Mouse (Mus musculus): ENCODE data around the gene Zfp382. TPM values are rescaled to one million over a fixed set of nuclear protein-coding genes. Genes with fewer than 3 reads are reported as not detected.

The Zfp382 gene
- 2.5 and 3.0 TPM in 2 replicates for polyA plus RNA-seq (2016; fragmentation: Nextera tagmentation; extraction: Ambion mirVana)

- WGBS (ENCODE audit: insufficient replicate concordance), result under 1% methylated on average over 61 of the region's 61 CpGs
Measured at GRCm38 (mm10) chr7:30121308-30122187, at the start of gene Zfp382. Gene Zfp382, plus strand, starts transcription at chr7:30121942.

GRCm38 (mm10) chr7:30072146-30073028 is 49.4 kb upstream of the Zfp382 start, which contains the start of gene Zfp82:
Gene Zfp82, minus strand, starts transcription at chr7:30072900.
- Histone ChIP-seq H3K4me3 (peak within 1 kb of the TSS; percentile 73), H3K4me1 (peaks cover 18% of the 10 kb centered on the region), H3K27me3 (replicated peaks) (no peaks in the 10 kb centered on the region), H3K36me3 (peaks cover 14% of the 10 kb centered on the region), H3K9ac (peak within 1 kb of the TSS; percentile 80), H3K4me2 (peak within 1 kb of the TSS; percentile 96), H3K9me3 (replicated peaks) (no peaks in the 10 kb centered on the region), H3K27ac (peak within 1 kb of the TSS; percentile 73)
- under 1% methylated on average over 50 of the region's 50 CpGs for WGBS (ENCODE audit: insufficient replicate concordance)
- ATAC-seq, result peak; percentile 95

More at GRCm38 (mm10) chr7:30121308-30122187, at the start of gene Zfp382:
- peak; percentile 94 for ATAC-seq
- peak within 1 kb of the TSS; percentile 57 for H3K27ac ChIP-seq
- H3K27me3 ChIP-seq (replicated peaks), result no peaks in the 10 kb centered on the region
- H3K9ac ChIP-seq, result peak within 1 kb of the TSS; percentile 83
- H3K4me1 ChIP-seq, result peaks cover 17% of the 10 kb centered on the region
- H3K4me3 ChIP-seq, result peak within 1 kb of the TSS; percentile 66
- peak within 1 kb of the TSS; percentile 92 for H3K4me2 ChIP-seq
- H3K36me3 ChIP-seq, result no peaks in the 10 kb centered on the region
- peaks cover 8% of the 10 kb centered on the region for H3K9me3 ChIP-seq (replicated peaks)

- ATAC-seq, result no peak
- Histone ChIP-seq H3K9ac (no peak overlapping the region), H3K4me1 (peaks cover 27% of the 10 kb centered on the region), H3K36me3 (peaks cover 44% of the 10 kb centered on the region), H3K9me3 (replicated peaks) (no peaks in the 10 kb centered on the region), H3K4me2 (no peak overlapping the region), H3K27me3 (replicated peaks) (no peaks in the 10 kb centered on the region), H3K27ac (no peak overlapping the region), H3K4me3 (no peak overlapping the region)
- 76% methylated on average over 9 of the region's 9 CpGs for WGBS (ENCODE audit: insufficient replicate concordance)
Measured at GRCm38 (mm10) chr7:30086524-30086923, 35.2 kb upstream of the Zfp382 start.

GRCm38 (mm10) chr7:30089405-30089804 is 32.3 kb upstream of the Zfp382 start:
- WGBS (ENCODE audit: insufficient replicate concordance), result 19% methylated on average over 6 of the region's 6 CpGs
- peak overlapping the region; percentile 87 for H3K4me2 ChIP-seq
- no peak overlapping the region for H3K27ac ChIP-seq
- H3K4me3 ChIP-seq, result peak overlapping the region; percentile 66
- no peak for ATAC-seq
- H3K9me3 ChIP-seq (replicated peaks), result no peaks in the 10 kb centered on the region
- H3K27me3 ChIP-seq (replicated peaks), result no peaks in the 10 kb centered on the region
- H3K4me1 ChIP-seq, result peaks cover 38% of the 10 kb centered on the region
- H3K9ac ChIP-seq, result peak overlapping the region; percentile 76
- peaks cover 27% of the 10 kb centered on the region for H3K36me3 ChIP-seq

- Histone ChIP-seq H3K9ac (peak within 1 kb of the TSS; percentile 76), H3K27me3 (replicated peaks) (no peaks in the 10 kb centered on the region), H3K4me1 (peaks cover 39% of the 10 kb centered on the region), H3K4me2 (peak within 1 kb of the TSS; percentile 87), H3K27ac (peak within 1 kb of the TSS; percentile 78), H3K4me3 (peak within 1 kb of the TSS; percentile 66), H3K9me3 (replicated peaks) (no peaks in the 10 kb centered on the region), H3K36me3 (peaks cover 17% of the 10 kb centered on the region)
- WGBS (ENCODE audit: insufficient replicate concordance), result under 1% methylated on average over 40 of the region's 40 CpGs
- peak; percentile 93 for ATAC-seq
Measured at GRCm38 (mm10) chr7:30090092-30090969, 31.4 kb upstream of the Zfp382 start, which contains the start of the genes Gm26920 and Zfp566. Gene Gm26920, minus strand, starts transcription at chr7:30090410. Gene Zfp566, minus strand, starts transcription at chr7:30090527.

- whole genome bisulfite sequencing (ENCODE audit: insufficient replicate concordance), result 7% methylated on average over 9 of the region's 9 CpGs
- Histone ChIP-seq H3K27me3 (replicated peaks) (no peaks in the 10 kb centered on the region), H3K9me3 (replicated peaks) (no peaks in the 10 kb centered on the region), H3K4me1 (peaks cover 45% of the 10 kb centered on the region), H3K27ac (peak overlapping the region; percentile 78), H3K4me3 (peak overlapping the region; percentile 66), H3K9ac (peak overlapping the region; percentile 76; the same call in 1 of the 2 replicates), H3K4me2 (peak overlapping the region; percentile 87), H3K36me3 (peaks cover 10% of the 10 kb centered on the region)
- ATAC-seq, result no peak
Measured at GRCm38 (mm10) chr7:30090970-30091585, 30.7 kb upstream of the Zfp382 start.

GRCm38 (mm10) chr7:30092666-30093065 is 29.1 kb upstream of the Zfp382 start:
- H3K27me3 ChIP-seq (replicated peaks), result no peaks in the 10 kb centered on the region
- no peak overlapping the region for H3K9ac ChIP-seq
- H3K4me3 ChIP-seq, result no peak overlapping the region
- H3K27ac ChIP-seq, result no peak overlapping the region
- H3K4me2 ChIP-seq, result no peak overlapping the region
- peaks cover 53% of the 10 kb centered on the region for H3K4me1 ChIP-seq
- no peaks in the 10 kb centered on the region for H3K36me3 ChIP-seq
- 62% methylated on average over 9 of the region's 9 CpGs for WGBS (ENCODE audit: insufficient replicate concordance)
- ATAC-seq, result no peak
- no peaks in the 10 kb centered on the region for H3K9me3 ChIP-seq (replicated peaks)

- H3K9ac ChIP-seq, result no peak overlapping the region
Measured at GRCm38 (mm10) chr7:30093918-30094415, 27.8 kb upstream of the Zfp382 start.

GRCm38 (mm10) chr7:30094646-30095429 is 26.9 kb upstream of the Zfp382 start, which contains the start of gene Zfp260:
Gene Zfp260, plus strand, starts transcription at chr7:30094777.
- H3K9ac ChIP-seq, result peak within 1 kb of the TSS; percentile 81
- H3K4me2 ChIP-seq, result peak within 1 kb of the TSS; percentile 86
- no peaks in the 10 kb centered on the region for H3K27me3 ChIP-seq (replicated peaks)
- H3K36me3 ChIP-seq, result peaks cover 6% of the 10 kb centered on the region; the same call in 1 of the 2 replicates
- H3K4me3 ChIP-seq, result peak within 1 kb of the TSS; percentile 77
- under 1% methylated on average over 26 of the region's 26 CpGs for WGBS (ENCODE audit: insufficient replicate concordance)
- peaks cover 43% of the 10 kb centered on the region for H3K4me1 ChIP-seq
- no peaks in the 10 kb centered on the region for H3K9me3 ChIP-seq (replicated peaks)
- peak within 1 kb of the TSS; percentile 85 for H3K27ac ChIP-seq
- ATAC-seq, result peak; percentile 70

More at GRCm38 (mm10) chr7:30093918-30094415, 27.8 kb upstream of the Zfp382 start:
- peak overlapping the region; percentile 77 for H3K4me3 ChIP-seq
- no peaks in the 10 kb centered on the region; the same call in 1 of the 2 replicates for H3K36me3 ChIP-seq
- ATAC-seq, result no peak
- no peaks in the 10 kb centered on the region for H3K27me3 ChIP-seq (replicated peaks)
- 63% methylated on average over 6 of the region's 6 CpGs for WGBS (ENCODE audit: insufficient replicate concordance)
- peak overlapping the region; percentile 86 for H3K4me2 ChIP-seq
- H3K9me3 ChIP-seq (replicated peaks), result no peaks in the 10 kb centered on the region
- no peak overlapping the region for H3K27ac ChIP-seq
- peaks cover 52% of the 10 kb centered on the region for H3K4me1 ChIP-seq

Measured in liver, embryonic 12.5 days (tissue).